Mouse (Mus musculus) left cerebral cortex, adult 2 months (tissue): Measurements from ENCODE around the gene Slc4a5. TPM values are rescaled to one million over a fixed set of nuclear protein-coding genes. Genes with fewer than 3 reads are reported as not detected.
"Not testable (repeated sequence)": the region's sequence is repeated elsewhere in the genome, so short reads cannot be mapped to it uniquely, and the experiment has no call there.

Source experiments
- DNase-seq, 2 experiments: peaks; one replicate each; pipeline ENCODE4 v3.0.0; 2021 to 2022; ENCODE audit warnings: low spot score in 2 of 2, mixed read lengths in 1 of 2; ENCODE audit errors: extremely low spot score in 1 of 2
- H3K27ac ChIP-seq: fragments of 200-600 bp; 2 replicates; pipeline ENCODE4 v1.8.1; 2022
- H3K4me3 ChIP-seq: fragments of 200-600 bp; 2 replicates; pipeline ENCODE4 v1.8.1; 2022
- CTCF ChIP-seq: fragments of 200-600 bp; IDR thresholded peaks from 2 replicates; pipeline ENCODE4 v1.8.1; 2022; ENCODE audit warnings: antibody characterized with exemption, mild to moderate bottlenecking, moderate library complexity
- intact Hi-C: fragments of 180-260 bp; cut with DNase I; formaldehyde crosslinking; loops from one replicate; pipeline ENCODE4 v1.15.1; 2025
- total RNA-seq, 2 experiments: library from RNA; stranded (reverse); gene quantifications; 2 replicates each; pipeline ENCODE4 v1.2.3; 2021

Slc4a5 gene
- total RNA-seq, 2 experiments from 2014 or later: 0.84 to 1.3 TPM

DNA sequence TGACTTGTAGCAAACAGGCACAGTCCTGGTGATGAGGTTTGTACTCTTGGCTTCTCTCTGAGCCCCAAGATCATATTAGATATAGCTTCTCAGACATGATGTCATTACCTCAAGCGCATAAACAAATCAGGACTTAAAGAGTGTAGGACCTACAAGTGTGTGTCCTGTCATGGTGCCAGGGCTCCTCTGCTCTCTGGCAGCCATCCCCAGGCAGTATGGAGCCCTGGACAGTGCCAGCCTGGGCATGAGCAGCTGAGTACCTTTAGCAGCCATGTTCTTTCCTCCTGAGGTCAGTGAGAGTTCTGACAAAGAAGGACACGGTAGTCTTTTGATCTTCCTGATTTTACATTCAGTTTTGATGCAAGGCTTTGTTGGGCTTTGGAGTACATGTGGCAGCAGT is 123.3 kb downstream of the Slc4a5 start:
- intact Hi-C loops: no loop called here
- no peak for DNase-seq
- TF ChIP-seq CTCF: no peak
- Histone ChIP-seq H3K4me3 (no peak overlapping the region), H3K27ac (no peak overlapping the region)

DNA sequence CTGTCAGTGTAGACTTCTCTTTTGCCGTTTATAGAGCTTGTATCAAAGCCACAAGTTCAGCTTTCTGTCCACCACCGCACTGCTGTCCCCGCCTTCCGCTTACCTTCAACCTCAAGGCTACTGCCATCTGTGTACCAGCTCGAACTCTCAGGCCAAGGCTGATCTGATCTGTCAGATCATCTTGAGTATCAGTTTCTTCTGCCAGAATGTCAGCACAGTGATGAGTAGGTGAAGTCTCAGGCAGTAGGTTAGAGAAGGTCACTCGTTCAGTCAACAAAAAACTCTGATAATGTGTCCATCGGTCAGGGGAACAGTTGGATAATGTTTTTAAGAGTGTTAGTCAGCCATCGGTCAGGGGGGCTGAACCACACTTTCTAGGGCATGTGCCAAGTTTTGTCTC is 125.7 kb downstream of the Slc4a5 start:
- DNase-seq, H3K4me3 ChIP-seq, H3K27ac ChIP-seq, intact Hi-C loops: not testable (repeated sequence)

DNA sequence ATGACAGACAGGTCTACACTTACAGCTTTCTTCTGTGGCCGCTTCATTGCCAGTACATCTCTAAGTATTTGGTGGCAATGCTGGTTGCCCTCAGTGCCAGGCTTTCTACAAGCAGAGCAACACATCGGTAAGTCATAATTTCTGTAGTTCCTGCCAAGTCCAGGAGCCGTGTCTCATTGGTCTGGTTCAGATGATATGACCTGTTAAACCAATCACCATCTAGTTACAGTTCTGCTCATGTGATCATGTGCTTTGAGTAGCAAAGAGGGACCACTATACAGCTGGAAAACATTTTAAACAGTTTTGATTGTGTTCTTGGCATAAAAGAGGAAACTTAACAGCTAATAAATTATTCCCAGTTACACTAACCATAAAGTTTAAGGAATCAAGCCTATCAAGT is 128.3 kb downstream of the Slc4a5 start:
- H3K4me3 ChIP-seq: no peak overlapping the region
- no peak overlapping the region for H3K27ac ChIP-seq
- intact Hi-C loops: no loop called here
- no peak for DNase-seq
- TF ChIP-seq CTCF: no peak

DNA sequence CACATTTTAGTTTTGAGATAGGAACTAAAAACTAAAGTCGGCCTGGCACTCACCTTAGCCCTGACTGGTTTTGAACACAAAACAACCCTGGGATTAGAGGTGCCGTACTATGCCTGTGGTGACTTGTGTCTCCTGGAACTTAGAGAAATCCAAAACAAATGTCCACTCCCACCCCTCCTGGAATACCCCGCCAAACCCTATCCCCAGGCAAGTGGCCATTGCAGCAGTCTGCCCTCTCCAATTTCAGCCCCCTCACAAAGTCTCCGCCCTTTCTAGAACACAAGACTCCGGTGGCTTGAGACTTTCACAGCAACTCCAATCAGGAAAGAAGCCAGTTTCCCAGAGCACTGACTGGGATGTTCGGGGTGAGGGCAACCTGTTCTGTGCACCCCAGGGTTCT is 129.2 kb downstream of the Slc4a5 start, which contains the start of gene Bola3:
Gene Bola3, plus strand, starts transcription at position 275 of the 400 bp plus-strand sequence.
- intact Hi-C loops: no loop called here
- DNase-seq: no peak
- Histone ChIP-seq H3K4me3 (peak within 1 kb of the TSS; percentile 83), H3K27ac (peak within 1 kb of the TSS; percentile 93)
- no peak for TF ChIP-seq CTCF

DNA sequence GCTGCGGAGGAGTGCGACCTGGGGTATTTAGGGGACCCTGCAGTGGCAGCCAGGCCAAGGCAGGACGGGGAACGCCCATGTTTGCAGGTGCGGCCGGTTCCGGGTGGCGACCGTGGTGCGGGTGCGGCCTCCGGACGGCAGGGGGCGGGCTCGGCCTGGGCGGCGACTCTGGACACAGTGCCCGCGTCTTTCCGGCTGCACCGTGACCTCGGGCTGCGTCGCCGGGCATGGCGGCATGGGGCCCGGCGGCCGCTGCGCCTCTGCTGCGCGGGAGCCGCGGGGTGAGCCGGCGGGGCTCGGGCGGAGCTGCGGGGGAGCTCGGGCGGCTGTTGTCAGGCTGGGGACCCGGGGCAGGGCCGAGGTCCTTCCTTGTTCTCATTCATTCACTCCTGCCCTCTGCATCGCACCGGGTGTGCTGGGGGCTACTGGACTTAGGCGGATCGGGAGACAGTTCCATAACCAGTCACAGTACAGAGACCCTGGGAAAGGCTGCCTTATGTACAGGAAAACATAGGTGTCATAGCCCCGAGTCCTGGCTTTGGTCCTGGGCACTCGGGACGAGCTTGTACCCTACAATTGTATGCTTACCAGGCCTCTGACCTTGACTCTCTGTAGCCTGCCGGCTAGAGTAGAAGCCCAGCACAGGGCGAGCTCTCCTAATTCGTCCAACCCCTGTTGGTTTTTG is 129.8 kb downstream of the Slc4a5 start:
- intact Hi-C loops: no loop called here
- Histone ChIP-seq H3K27ac (peak overlapping the region; percentile 93), H3K4me3 (peak overlapping the region; percentile 83)
- TF ChIP-seq CTCF: peak; percentile 90
- DNase-seq: peak; percentile 91 to 96

DNA sequence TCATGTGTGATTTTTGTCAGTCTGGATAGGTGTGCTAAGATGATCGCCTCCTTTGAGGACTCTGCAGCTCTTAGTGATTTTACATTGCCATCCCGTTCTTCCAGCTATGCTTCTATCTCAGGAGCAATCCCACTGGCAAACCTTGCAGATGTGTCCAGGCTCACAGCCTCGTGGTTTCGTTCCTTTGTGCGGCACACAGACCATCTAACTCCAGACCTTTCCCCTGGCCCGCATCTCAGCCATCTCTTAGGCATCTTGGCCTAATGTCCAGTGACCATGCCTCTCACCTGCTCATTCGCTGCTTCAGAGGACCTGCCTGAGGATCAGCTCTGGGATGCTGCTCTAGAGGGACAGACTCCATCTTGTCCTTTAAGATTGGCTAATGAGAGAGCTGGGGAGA is 130.5 kb downstream of the Slc4a5 start:
- intact Hi-C loops: no loop called here
- no peak for TF ChIP-seq CTCF
- Histone ChIP-seq H3K4me3 (peak overlapping the region; percentile 83), H3K27ac (peak overlapping the region; percentile 93)
- DNase-seq: no peak

DNA sequence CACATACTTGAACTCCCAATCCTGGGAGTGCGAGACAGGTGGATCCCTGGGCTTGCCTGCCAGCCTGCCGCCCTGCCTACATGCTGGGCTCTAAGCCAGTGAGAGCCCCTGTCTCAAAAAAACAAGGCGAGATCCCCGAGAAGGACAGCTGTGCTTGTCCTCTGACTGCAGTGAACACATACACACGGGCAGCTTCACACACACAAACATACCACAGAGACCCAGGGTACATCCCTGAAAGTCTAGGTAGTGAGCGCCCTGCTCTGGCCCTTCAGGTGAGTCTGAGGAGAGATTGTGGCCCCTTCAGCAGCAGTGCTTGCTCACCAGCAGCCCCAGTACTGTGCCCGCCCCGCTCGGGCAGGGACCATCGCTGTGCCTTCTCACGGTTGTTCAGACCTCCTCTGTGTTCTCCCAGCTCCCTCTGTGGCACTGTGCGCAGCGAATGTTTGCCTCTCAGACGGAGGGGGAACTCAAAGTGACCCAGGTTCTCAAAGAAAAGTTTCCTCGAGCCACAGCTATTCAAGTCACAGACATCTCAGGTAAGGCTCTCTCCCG is 131.3 kb downstream of the Slc4a5 start:
- H3K27ac ChIP-seq: no peak overlapping the region
- no peak for TF ChIP-seq CTCF
- H3K4me3 ChIP-seq: no peak overlapping the region
- intact Hi-C loops: no loop called here
- DNase-seq: no peak

DNA sequence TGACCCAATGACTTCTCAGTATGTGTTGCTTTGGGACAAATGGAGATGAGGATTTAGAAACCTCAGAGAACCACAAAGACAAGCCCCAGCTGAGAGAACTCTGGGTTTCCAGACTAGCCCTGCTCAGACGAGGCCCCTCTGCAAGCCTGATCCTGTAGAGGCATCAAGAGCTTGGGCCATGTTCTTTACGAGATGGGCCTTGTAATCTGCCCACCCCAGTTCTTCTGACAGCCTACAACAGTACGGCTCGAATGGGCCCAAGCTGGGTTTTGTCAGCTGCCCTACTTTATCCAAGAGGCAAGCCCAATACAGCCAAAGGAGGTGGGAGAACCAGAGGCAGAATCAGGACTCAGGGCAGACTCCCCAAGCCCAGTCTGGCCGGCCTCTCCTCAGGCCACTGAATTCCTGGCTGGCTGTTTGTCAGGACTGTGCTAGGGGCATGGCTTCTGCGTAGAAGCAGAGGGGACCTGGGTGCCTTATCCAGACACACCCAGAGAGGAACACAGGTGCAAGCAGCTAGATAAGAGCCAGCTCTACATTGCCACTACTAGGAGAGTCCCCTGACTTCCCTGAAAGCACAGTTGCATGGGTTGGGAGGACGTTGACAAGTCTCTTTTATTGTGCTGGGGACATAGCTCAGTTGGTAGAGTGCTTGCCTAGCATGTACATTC is 132.0 kb downstream of the Slc4a5 start:
- intact Hi-C loops: no loop called here
- no peak for DNase-seq
- Histone ChIP-seq H3K4me3 (no peak overlapping the region), H3K27ac (no peak overlapping the region)
- TF ChIP-seq CTCF: no peak

DNA sequence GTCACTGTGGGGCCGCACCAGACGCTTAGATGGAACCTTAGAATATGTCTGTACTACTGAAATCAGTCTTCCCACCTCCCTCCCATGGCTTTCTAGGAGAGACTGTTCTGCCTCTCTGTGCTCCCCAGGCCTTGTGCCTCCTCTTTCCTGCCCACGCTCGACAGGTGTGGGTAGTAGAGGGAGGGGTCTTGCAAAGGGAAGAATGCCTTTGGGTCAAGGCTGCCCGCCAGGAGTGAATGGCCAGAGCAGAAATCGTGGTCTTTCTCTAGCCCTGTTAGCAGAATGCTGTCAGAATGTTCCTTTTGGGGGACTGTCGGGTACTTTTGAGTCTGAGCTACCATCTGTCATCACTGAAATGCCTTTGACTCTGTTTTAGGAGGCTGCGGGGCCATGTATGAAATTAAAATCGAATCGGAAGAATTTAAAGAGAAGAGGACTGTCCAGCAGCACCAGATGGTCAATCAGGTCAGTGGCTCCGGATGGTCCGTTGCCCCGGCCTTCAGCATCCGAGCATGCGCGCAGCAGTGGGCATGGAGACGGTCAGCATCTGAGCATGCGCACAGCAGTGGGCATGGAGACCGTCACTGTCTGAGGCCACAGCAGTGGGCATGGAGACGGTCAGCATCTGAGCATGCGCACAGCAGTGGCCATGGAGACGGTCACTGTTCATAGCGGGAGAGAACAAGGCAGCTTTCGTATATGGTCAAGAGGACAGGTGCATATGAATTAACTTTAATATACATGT is 133.2 kb downstream of the Slc4a5 start:
- no peak overlapping the region for H3K27ac ChIP-seq
- H3K4me3 ChIP-seq: no peak overlapping the region
- no peak for DNase-seq
- TF ChIP-seq CTCF: no peak
- intact Hi-C loops: no loop called here

Other genes starting within 250 kb of the Slc4a5 start
- gene Dok1, start 186.4 kb upstream of the Slc4a5 start, total RNA-seq: 1 to 10 TPM; 1.4 to 2.1 TPM
- gene Loxl3, start 185.7 kb upstream of the Slc4a5 start, total RNA-seq: 1 to 10 TPM; 2.0 to 3.5 TPM
- gene Aup1, start 165.3 kb upstream of the Slc4a5 start, total RNA-seq: 100 to 1,000 TPM; 130 to 135 TPM
- gene Htra2, start 164.6 kb upstream of the Slc4a5 start, total RNA-seq: 10 to 100 TPM; 42.2 to 47.0 TPM
- gene Dqx1, start 162.0 kb upstream of the Slc4a5 start, total RNA-seq: under 1 TPM; 0.61 to 0.68 TPM
- not detected for gene Tlx2, start 149.5 kb upstream of the Slc4a5 start, total RNA-seq
- gene Pcgf1, start 142.0 kb upstream of the Slc4a5 start, total RNA-seq: 10 to 100 TPM; 24.3 to 27.0 TPM
- gene Lbx2, start 133.5 kb upstream of the Slc4a5 start, total RNA-seq: 1 to 10 TPM in 1 of 2 experiments, not detected in 1; 1.9 TPM
- gene Ccdc142, start 118.2 kb upstream of the Slc4a5 start, total RNA-seq: 1 to 10 TPM; 6.8 to 7.8 TPM
- gene Gm42688, start 118.2 kb upstream of the Slc4a5 start, total RNA-seq: 1 to 10 TPM; 4.6 to 6.9 TPM
- gene Mrpl53, start 110.8 kb upstream of the Slc4a5 start, total RNA-seq: 10 to 100 TPM; 57.5 to 61.7 TPM
- gene Mogs, start 104.3 kb upstream of the Slc4a5 start, total RNA-seq: 10 to 100 TPM; 28.6 to 29.5 TPM
- 10 to 100 TPM; 42.4 to 42.5 TPM for gene Wbp1, start 98.3 kb upstream of the Slc4a5 start, total RNA-seq
- gene Ino80b, start 94.4 kb upstream of the Slc4a5 start, total RNA-seq: 10 to 100 TPM; 19.9 to 22.2 TPM
- 10 to 100 TPM; 87.0 to 97.5 TPM for gene Rtkn, start 84.4 kb upstream of the Slc4a5 start, total RNA-seq
- 10 to 100 TPM; 26.0 to 26.6 TPM for gene Wdr54, start 63.4 kb upstream of the Slc4a5 start, total RNA-seq
- gene 1700003E16Rik, start 63.4 kb upstream of the Slc4a5 start, total RNA-seq: 10 to 100 TPM; 30.9 to 35.6 TPM
- 100 to 1,000 TPM; 369 to 376 TPM for gene Dctn1, start 53.9 kb upstream of the Slc4a5 start, total RNA-seq
- gene Mthfd2, start 106.1 kb downstream of the Slc4a5 start, total RNA-seq: 1 to 10 TPM; 5.7 to 8.1 TPM
- gene Mob1a, start 106.2 kb downstream of the Slc4a5 start, total RNA-seq: 10 to 100 TPM; 18.9 to 22.0 TPM
- 10 to 100 TPM; 49.3 to 54.3 TPM for gene Bola3, start 129.3 kb downstream of the Slc4a5 start, total RNA-seq
- gene Tet3, start 239.3 kb downstream of the Slc4a5 start, total RNA-seq: 10 to 100 TPM; 74.6 to 90.0 TPM